Mouse (Mus musculus): Measurements from ENCODE around the gene Wipf2. TPM values are rescaled to one million over a fixed set of nuclear protein-coding genes. Genes with fewer than 3 reads are reported as not detected.

Gene Wipf2
- total and polyA plus RNA-seq, 3 experiments: 2.9 to 7.1 TPM; not detected in 1

- no peak for TF ChIP-seq MEF2A (IDR thresholded peaks at IDR 0.05; ENCODE audit: extremely low read depth, insufficient replicate concordance, low read depth, low read length, poor library complexity, severe bottlenecking)
These were observed 64.1 kb downstream of the Wipf2 start, which contains the start of gene Rara (continued) for GRCm38 (mm10) chr11:98927438-98928076.

- H3K4me3 ChIP-seq (ENCODE audit: control insufficient read depth in 1 of 2, insufficient read depth in 1 of 2, low read depth in 2 of 2, low read length in 2 of 2): no peak overlapping the region
- peaks cover 18 to 25% of the 10 kb centered on the region in 2 experiments for H3K4me1 ChIP-seq (ENCODE audit: control insufficient read depth in 1 of 2, insufficient read depth in 2 of 2, low read length in 2 of 2)
- no peaks in the 10 kb centered on the region for H3K79me2 ChIP-seq (ENCODE audit: control insufficient read depth, insufficient read depth, low read length, poor library complexity)
- DNase-seq (ENCODE audit: low read depth, low spot score): no peak
- peaks cover 0 to 25% of the 10 kb centered on the region in 2 experiments; a peak in 2 of 4 replicates for H3K36me3 ChIP-seq (ENCODE audit: control insufficient read depth in 1 of 2, insufficient read depth in 2 of 2, low read length in 2 of 2)
- H3K9ac ChIP-seq (ENCODE audit: control insufficient read depth, low read depth, low read length, poor library complexity, severe bottlenecking): no peak overlapping the region
- no peaks in the 10 kb centered on the region for H3K27me3 ChIP-seq (ENCODE audit: control insufficient read depth in 1 of 2, insufficient read depth in 2 of 2, low read length in 2 of 2)
- no peaks in the 10 kb centered on the region for H3K9me3 ChIP-seq (replicated peaks; ENCODE audit: insufficient read depth, low read length)
- no peak for TF ChIP-seq E2F4 (IDR thresholded peaks at IDR 0.05; ENCODE audit: borderline replicate concordance, low read depth, low read length)
- TF ChIP-seq ZMIZ1 (IDR thresholded peaks at IDR 0.05; ENCODE audit: low read depth, low read length): no peak
- TF ChIP-seq ETS1 (IDR thresholded peaks at IDR 0.05; ENCODE audit: low read depth, low read length): no peak
- TF ChIP-seq SIN3A (IDR thresholded peaks at IDR 0.05; ENCODE audit: low read length): no peak
- TF ChIP-seq RAD21 (IDR thresholded peaks at IDR 0.05; ENCODE audit: low read depth, low read length): no peak
- no peak for TF ChIP-seq USF2 (IDR thresholded peaks at IDR 0.05; ENCODE audit: borderline replicate concordance in 1 of 2, insufficient read depth in 1 of 2, low read depth in 1 of 2, low read length in 2 of 2)
- no peak for TF ChIP-seq GABPA (IDR thresholded peaks at IDR 0.05; ENCODE audit: low read depth, low read length)
- no peak for TF ChIP-seq RCOR1 (IDR thresholded peaks at IDR 0.05; ENCODE audit: low read depth, low read length)
- no peak for TF ChIP-seq GATA1 (IDR thresholded peaks at IDR 0.05; ENCODE audit: low read depth, low read length)
- H3K27ac ChIP-seq (ENCODE audit: control insufficient read depth, low read depth, low read length): no peak overlapping the region
These were observed 64.9 kb downstream of the Wipf2 start for GRCm38 (mm10) chr11:98928186-98928893.

GRCm38 (mm10) chr11:98929503-98929902, 66.1 kb downstream of the Wipf2 start:
- H3K4me1 ChIP-seq (ENCODE audit: control insufficient read depth in 1 of 2, insufficient read depth in 2 of 2, low read length in 2 of 2): peaks cover 16 to 22% of the 10 kb centered on the region in 2 experiments
- no peak overlapping the region for H3K9ac ChIP-seq (ENCODE audit: control insufficient read depth, low read depth, low read length, poor library complexity, severe bottlenecking)
- H3K9me3 ChIP-seq (replicated peaks; ENCODE audit: insufficient read depth, low read length): no peaks in the 10 kb centered on the region
- H3K79me2 ChIP-seq (ENCODE audit: control insufficient read depth, insufficient read depth, low read length, poor library complexity): no peaks in the 10 kb centered on the region
- H3K36me3 ChIP-seq (ENCODE audit: control insufficient read depth in 1 of 2, insufficient read depth in 2 of 2, low read length in 2 of 2): peaks cover 0 to 14% of the 10 kb centered on the region in 2 experiments; a peak in 2 of 4 replicates
- no peak for DNase-seq (ENCODE audit: low read depth, low spot score)
- no peak overlapping the region for H3K4me3 ChIP-seq (ENCODE audit: control insufficient read depth in 1 of 2, insufficient read depth in 1 of 2, low read depth in 2 of 2, low read length in 2 of 2)
- no peak overlapping the region for H3K27ac ChIP-seq (ENCODE audit: control insufficient read depth, low read depth, low read length)
- H3K27me3 ChIP-seq (ENCODE audit: control insufficient read depth in 1 of 2, insufficient read depth in 2 of 2, low read length in 2 of 2): no peaks in the 10 kb centered on the region
- TF ChIP-seq POLR2AphosphoS2 (IDR thresholded peaks at IDR 0.05; ENCODE audit: low read length): no peak
- TF ChIP-seq TAL1 (IDR thresholded peaks at IDR 0.05; ENCODE audit: low read length): 0 out of 2 replicates have a peak, but pooled peaks have one; percentile 1
- no peak for TF ChIP-seq POLR2A (IDR thresholded peaks at IDR 0.05; ENCODE audit: control insufficient read depth in 1 of 2, insufficient read depth in 1 of 2, low read depth in 1 of 2, low read length in 2 of 2, poor library complexity in 1 of 2)

All from MEL (cell line).